Comparison of ENCODE assay signal across 8 mouse cellular contexts in the genomic region with DNA sequence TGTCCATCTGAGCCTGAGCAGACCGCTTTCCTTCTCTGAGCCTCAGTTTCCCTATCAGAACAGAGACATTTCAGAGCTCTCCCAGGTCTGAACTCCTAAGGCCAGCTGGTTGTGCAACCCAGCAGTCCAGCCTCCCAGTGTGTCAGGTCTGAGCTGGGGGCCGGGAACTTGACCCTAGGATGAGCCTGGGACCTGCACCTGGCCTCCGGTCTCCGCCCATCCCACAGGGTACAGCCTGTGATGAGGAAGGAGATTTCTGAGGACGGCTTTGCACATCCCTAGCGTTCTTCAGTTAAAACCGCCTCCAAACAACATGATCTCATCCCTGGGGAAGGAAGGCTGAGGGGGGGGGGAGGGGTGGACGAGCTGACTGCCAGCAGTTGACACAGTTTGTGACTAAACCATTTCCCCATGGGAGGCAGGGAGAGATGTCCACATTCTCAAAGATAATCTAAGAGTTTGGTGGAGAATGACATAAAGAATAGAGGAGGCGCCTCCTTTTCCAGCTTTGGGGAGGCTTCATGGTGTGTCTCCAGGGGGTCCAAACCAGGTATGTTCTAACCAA. TPM values are rescaled to one million over a fixed set of nuclear protein-coding genes. Genes with fewer than 3 reads are reported as not detected.
A peak's percentile ranks its signal among the peaks of the same experiment; 100 is the strongest.
DNase-seq lines count a peak whose midpoint lies in the region; ATAC-seq and TF ChIP-seq lines count a peak whose summit lies in the region.

No protein-coding gene starts in this region.

- TF ChIP-seq EP300 in heart, postnatal 0 days (IDR thresholded peaks at IDR 0.05; ENCODE audit: low read depth) = no peak

- H3ac ChIP-seq in C2C12 (ENCODE audit: control insufficient read depth, insufficient read length, low read depth) = peak overlapping the region; percentile 23

- H3K9ac ChIP-seq in heart, postnatal 0 days (replicated peaks; ENCODE audit: low read depth, low read length) = no peak overlapping the region
- 0 out of 2 replicates have a peak overlapping the region, but pooled peaks have one; percentile 30 for H3K9ac ChIP-seq in intestine, embryonic 16.5 days (ENCODE audit: low read depth, low read length)

- no peak for TF ChIP-seq POLR2A in cortical plate, adult 2 months (IDR thresholded peaks at IDR 0.05; ENCODE audit: extremely low read depth, insufficient read depth, low read length)

- H3K9me3 ChIP-seq in heart, postnatal 0 days (replicated peaks; ENCODE audit: control insufficient read depth, low read length) = no peaks in the 10 kb centered on the region
- H3K9me3 ChIP-seq in intestine, embryonic 16.5 days (ENCODE audit: control insufficient read depth, low read length) = no peaks in the 10 kb centered on the region

- TF ChIP-seq CTCF in heart, postnatal 0 days (IDR thresholded peaks at IDR 0.05; ENCODE audit: low read depth) = no peak
- no peak for TF ChIP-seq CTCF in C2C12 (IDR thresholded peaks at IDR 0.05; ENCODE audit: control insufficient read depth, insufficient read depth, insufficient read length)
- TF ChIP-seq CTCF in cortical plate, adult 2 months (IDR thresholded peaks at IDR 0.05; ENCODE audit: extremely low read depth, insufficient read depth, low read length) = no peak

- peak; percentile 52 for DNase-seq in heart, postnatal 0 days (ENCODE audit: low spot score)
- no peak for DNase-seq in heart, postnatal 14 days
- no peak for DNase-seq in spleen, adult 12 weeks (ENCODE audit: low spot score)
- no peak for DNase-seq in ovary, postnatal 36 days (ENCODE audit: low spot score)
- DNase-seq in layer of hippocampus, adult 8-10 months (ENCODE audit: low spot score in 2 of 2) = no peak

- H3K4me3 ChIP-seq in heart, postnatal 0 days (ENCODE audit: low read depth, low read length) = no peak overlapping the region
- H3K4me3 ChIP-seq in C2C12 (ENCODE audit: insufficient read depth, poor library complexity, severe bottlenecking) = no peak overlapping the region
- H3K4me3 ChIP-seq in cortical plate, adult 2 months (ENCODE audit: insufficient read depth, low read length) = no peak overlapping the region
- no peak overlapping the region for H3K4me3 ChIP-seq in intestine, embryonic 16.5 days (ENCODE audit: low read length)

- H3K36me3 ChIP-seq in heart, postnatal 0 days (replicated peaks; ENCODE audit: control insufficient read depth, insufficient read depth, low read length) = no peaks in the 10 kb centered on the region
- no peaks in the 10 kb centered on the region for H3K36me3 ChIP-seq in C2C12 (ENCODE audit: control insufficient read depth, insufficient read depth)
- H3K36me3 ChIP-seq in intestine, embryonic 16.5 days (ENCODE audit: control insufficient read depth, insufficient read depth, low read length) = no peaks in the 10 kb centered on the region

- no peaks in the 10 kb centered on the region for H3K27me3 ChIP-seq in heart, postnatal 0 days (ENCODE audit: control insufficient read depth, insufficient read depth, low read length)
- H3K27me3 ChIP-seq in C2C12 (ENCODE audit: control insufficient read depth, insufficient read depth, insufficient read length) = no peaks in the 10 kb centered on the region
- H3K27me3 ChIP-seq in intestine, embryonic 16.5 days (replicated peaks; ENCODE audit: control insufficient read depth, insufficient read depth, low read length) = no peaks in the 10 kb centered on the region

- no peak overlapping the region for H3K4me2 ChIP-seq in heart, postnatal 0 days (ENCODE audit: low read depth, low read length)
- no peak overlapping the region for H3K4me2 ChIP-seq in intestine, embryonic 16.5 days (ENCODE audit: low read depth, low read length)

- 0 out of 2 replicates have a peak overlapping the region, but pooled peaks have one; percentile 41 for H3K27ac ChIP-seq in heart, postnatal 0 days (ENCODE audit: low read depth)
- H3K27ac ChIP-seq in cortical plate, adult 2 months (ENCODE audit: insufficient read depth, low read length) = peak overlapping the region; percentile 97
- no peak overlapping the region for H3K27ac ChIP-seq in intestine, embryonic 16.5 days (ENCODE audit: low read length)

- WGBS in heart, postnatal 0 days = 48% methylated on average over 9 of the region's 9 CpGs
- 48% methylated on average over 9 of the region's 9 CpGs for WGBS in intestine, embryonic 16.5 days

- no peaks in the 10 kb centered on the region for H3K79me3 ChIP-seq in C2C12 (ENCODE audit: low read depth)

- intact Hi-C loops in heart, postnatal 14 days (cut with DNase I) = no loop called here

- peak; percentile 44 for ATAC-seq in heart, postnatal 0 days (ENCODE audit: insufficient read depth, low read depth)
- peak; percentile 67 for ATAC-seq in intestine, embryonic 16.5 days

- H3K4me1 ChIP-seq in heart, postnatal 0 days (ENCODE audit: control insufficient read depth, insufficient read depth) = peaks cover 23% of the 10 kb centered on the region
- peaks cover 4% of the 10 kb centered on the region for H3K4me1 ChIP-seq in cortical plate, adult 2 months (ENCODE audit: control insufficient read depth, insufficient read depth, low read length)
- peaks cover 8% of the 10 kb centered on the region for H3K4me1 ChIP-seq in intestine, embryonic 16.5 days (ENCODE audit: control insufficient read depth, insufficient read depth, low read length)

- H3K79me2 ChIP-seq in C2C12 (ENCODE audit: control insufficient read depth, insufficient read depth) = no peaks in the 10 kb centered on the region

TF ChIP-seq in C2C12, 6 proteins besides CTCF, POLR2A, EP300 and RAD21:
- no peak for TF ChIP-seq MAX (IDR thresholded peaks at IDR 0.05)
- TF ChIP-seq MYOD1 (IDR thresholded peaks at IDR 0.05; ENCODE audit: control insufficient read depth, insufficient read length, low read depth) = peak; percentile 41
- TF ChIP-seq USF1 (IDR thresholded peaks at IDR 0.05; ENCODE audit: low read depth) = no peak
- peak; percentile 69 for TF ChIP-seq CEBPB (IDR thresholded peaks at IDR 0.05; ENCODE audit: low read depth)
- TF ChIP-seq FOSL1 (IDR thresholded peaks at IDR 0.05; ENCODE audit: insufficient read depth, low read length, poor library complexity, severe bottlenecking) = no peak
- no peak for TF ChIP-seq MYOG (IDR thresholded peaks at IDR 0.05; ENCODE audit: control insufficient read depth, extremely low read depth, insufficient read length)
TF ChIP-seq in C2C12: peak in this region for 2.

RNA-seq across cellular contexts. Expression of a gene that starts 16.2 kb away (rescaled TPM):
- 25.0 and 35.4 TPM in 2 replicates for total RNA-seq in heart, postnatal 0 days (2014; rRNA removed; ENCODE audit: low replicate concordance)
- polyA plus RNA-seq in heart, postnatal 0 days (2015; fragmentation: Nextera tagmentation; extraction: Ambion mirVana) = 6.0 and 6.9 TPM in 2 replicates
- total RNA-seq in heart, postnatal 14 days (2021) = 10 to 100 TPM; 32.1 to 36.1 TPM
- polyA plus RNA-seq in C2C12 (2012; fragmentation: generic; extraction: Trizol) = 15.8 TPM
- 35.1 and 37.1 TPM in 2 replicates for polyA plus RNA-seq in cortical plate, adult 2 months (2012; rRNA removed)
- polyA plus RNA-seq in intestine, embryonic 16.5 days (2015; fragmentation: Nextera tagmentation; extraction: Ambion mirVana) = 6.5 and 9.8 TPM in 2 replicates
- total RNA-seq in layer of hippocampus, adult 8-10 months (2022) = 10 to 100 TPM; 52.2 to 54.7 (median 52.5) TPM
